Mouse (Mus musculus) midbrain, embryonic 10.5 days (tissue): ENCODE data around the gene Gm21891. TPM values are rescaled to one million over a fixed set of nuclear protein-coding genes. Genes with fewer than 3 reads are reported as not detected.
"Not testable (repeated sequence)": the region's sequence is repeated elsewhere in the genome, so short reads cannot be mapped to it uniquely, and the experiment has no call there.

Experiments
- DNase-seq: peaks from one replicate; pipeline ENCODE4 v3.0.0-alpha.2; 2017; ENCODE audit warnings: low spot score
- H3K27ac ChIP-seq: fragments of 300-500 bp; sonication (generic); replicated peaks from 2 replicates; pipeline ENCODE4 v1.5.1; 2016; ENCODE audit warnings: mild to moderate bottlenecking
- H3K27me3 ChIP-seq: fragments of 300-500 bp; sonication (generic); 2 replicates; pipeline ENCODE4 v1.6.1; 2016; ENCODE audit warnings: low read depth, mild to moderate bottlenecking; ENCODE audit not compliant: poor library complexity, severe bottlenecking
- H3K36me3 ChIP-seq: fragments of 300-500 bp; sonication (generic); 2 replicates; pipeline ENCODE4 v1.6.1; 2016; ENCODE audit warnings: mild to moderate bottlenecking, moderate library complexity
- H3K4me1 ChIP-seq: fragments of 300-500 bp; sonication (generic); 2 replicates; pipeline ENCODE4 v1.6.1; 2016
- H3K4me3 ChIP-seq: fragments of 300-500 bp; sonication (generic); 2 replicates; pipeline ENCODE4 v1.5.1; 2016; ENCODE audit warnings: mild to moderate bottlenecking, moderate library complexity
- H3K9me3 ChIP-seq: fragments of 300-500 bp; sonication (generic); replicated peaks from 2 replicates; pipeline ENCODE4 v1.6.1; 2016; ENCODE audit warnings: mild to moderate bottlenecking
- WGBS: fragments of 180-500 bp; shearing (Covaris S2); methylation state at CpG from one replicate; pipeline ENCODE4 v1.1.7; 2016; 5-methylcytosine and 5-hydroxymethylcytosine counted together
- polyA plus RNA-seq: library from polyadenylated mRNA; unstranded; fragments of >200 nt; fragmentation: Nextera tagmentation; extraction: Ambion mirVana; gene quantifications from 2 replicates; pipeline ENCODE4 v1.2.1, GENCODE M21; 2016

Gene Gm21891
- polyA plus RNA-seq, result not detected in 2 replicates

GRCm38 (mm10) chrY:13133392-13133791 lies at the start of gene Gm21891:
Gene Gm21891 (minus strand): TSS chrY:13133492.
- not testable (repeated sequence) for H3K4me3 ChIP-seq, H3K4me1 ChIP-seq, H3K27ac ChIP-seq, H3K27me3 ChIP-seq, H3K36me3 ChIP-seq, DNase-seq, H3K9me3 ChIP-seq
- WGBS, result no CpG with 5 or more reads among the region's 3 CpGs

- not testable (repeated sequence) for H3K9me3 ChIP-seq, H3K4me3 ChIP-seq, H3K36me3 ChIP-seq, H3K27me3 ChIP-seq, DNase-seq, H3K27ac ChIP-seq, H3K4me1 ChIP-seq
Measured at GRCm38 (mm10) chrY:13161668-13162067, 28.4 kb upstream of the Gm21891 start, which contains the start of gene Gm21425. Gene Gm21425 (plus strand): TSS chrY:13161968.

Other genes starting within 250 kb of the Gm21891 start
- gene Gm20807, start 90.6 kb downstream of the Gm21891 start, polyA plus RNA-seq, result not detected in 2 replicates
- not detected in 2 replicates for gene Gm21425, start 28.5 kb upstream of the Gm21891 start, polyA plus RNA-seq
- gene Gm21828, start 90.4 kb upstream of the Gm21891 start, polyA plus RNA-seq, result not detected in 2 replicates
- not detected in 2 replicates for gene Gm21440, start 118.9 kb upstream of the Gm21891 start, polyA plus RNA-seq
- gene Gm21454, start 119.0 kb upstream of the Gm21891 start, polyA plus RNA-seq, result not detected in 2 replicates
- gene Gm21725, start 215.6 kb upstream of the Gm21891 start, polyA plus RNA-seq, result not detected in 2 replicates